Mouse (Mus musculus) kidney, adult 2 months (tissue): ENCODE data around the gene Krt18.
A peak's percentile ranks its signal among the peaks of the same experiment; 100 is the strongest.

Source experiments
- CTCF ChIP-seq: fragments of 200-500 bp; conservative IDR thresholded peaks from 2 replicates; pipeline ENCODE4 v1.5.1; 2011; ENCODE audit warnings: low read depth, mild to moderate bottlenecking, control low read depth, low read length, moderate library complexity, mixed read lengths; ENCODE audit not compliant: insufficient read depth, insufficient read length
- POLR2A ChIP-seq: fragments of 200-500 bp; IDR thresholded peaks from one replicate; pipeline ENCODE4 v1.6.1; 2011; ENCODE audit warnings: low read depth, low read length, control low read depth

DNA sequence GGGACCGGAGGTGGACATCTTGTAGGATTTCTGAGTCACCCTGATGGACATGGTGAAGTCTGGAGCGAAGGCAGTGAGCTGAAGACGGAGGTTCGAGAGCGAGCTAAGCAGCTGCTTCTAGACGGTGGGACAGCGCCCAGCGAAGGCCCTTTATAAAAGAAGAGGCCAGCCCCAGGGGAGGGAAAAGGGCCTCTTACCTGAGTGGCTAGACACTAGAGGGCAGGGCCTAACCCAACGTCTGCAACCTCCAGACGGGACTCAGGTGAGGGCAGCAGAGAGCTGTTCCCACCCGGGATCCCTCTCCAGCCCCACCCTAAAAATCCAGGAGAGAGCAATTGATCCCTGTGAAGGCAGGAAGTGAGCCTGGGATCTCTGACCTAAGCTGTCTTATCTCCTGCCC is 23.8 kb upstream of the Krt18 start, which contains the start of gene Krt8:
- peak; percentile 54 for TF ChIP-seq POLR2A
- TF ChIP-seq CTCF = peak; percentile 65
